Mouse (Mus musculus): ENCODE measurements around the gene Hdac9. TPM values are rescaled to one million over a fixed set of nuclear protein-coding genes. Genes with fewer than 3 reads are reported as not detected.

Gene Hdac9
- total and polyA plus RNA-seq, 3 experiments, result 0.03 to 0.19 TPM; not detected in 1

GRCm38 (mm10) chr12:34617836-34618235 lies 299.1 kb downstream of the Hdac9 start:
- no peaks in the 10 kb centered on the region for H3K9me3 ChIP-seq (replicated peaks; ENCODE audit: insufficient read depth, low read length)
- H3K9ac ChIP-seq (ENCODE audit: control insufficient read depth, low read depth, low read length, poor library complexity, severe bottlenecking), result no peak overlapping the region
- no peak for TF ChIP-seq UBTF (IDR thresholded peaks at IDR 0.05; ENCODE audit: borderline replicate concordance, insufficient read depth, low read depth, low read length)
- no peak for TF ChIP-seq CHD2 (IDR thresholded peaks at IDR 0.05; ENCODE audit: low read length)
- TF ChIP-seq EP300 (IDR thresholded peaks at IDR 0.05; ENCODE audit: low read depth in 1 of 2, low read length in 2 of 2), result no peak
- TF ChIP-seq USF2 (IDR thresholded peaks at IDR 0.05; ENCODE audit: borderline replicate concordance in 1 of 2, insufficient read depth in 1 of 2, low read depth in 1 of 2, low read length in 2 of 2), result no peak
- no peak for TF ChIP-seq HCFC1 (IDR thresholded peaks at IDR 0.05; ENCODE audit: low read depth, low read length)
- no peak for TF ChIP-seq ZKSCAN1 (IDR thresholded peaks at IDR 0.05; ENCODE audit: low read depth, low read length)
- TF ChIP-seq MAFK (IDR thresholded peaks at IDR 0.05; ENCODE audit: borderline replicate concordance, low read depth, low read length), result no peak
- TF ChIP-seq MYB (IDR thresholded peaks at IDR 0.05; ENCODE audit: low read depth, low read length), result no peak
- no peak for TF ChIP-seq POLR2AphosphoS5 (IDR thresholded peaks at IDR 0.05; ENCODE audit: borderline replicate concordance, low read depth, low read length)
- no peak for TF ChIP-seq TAL1 (IDR thresholded peaks at IDR 0.05; ENCODE audit: low read length)
- TF ChIP-seq ELF1 (IDR thresholded peaks at IDR 0.05; ENCODE audit: low read depth, low read length), result no peak
- TF ChIP-seq GABPA (IDR thresholded peaks at IDR 0.05; ENCODE audit: low read depth, low read length), result no peak
- no peak for TF ChIP-seq MYC (IDR thresholded peaks at IDR 0.05; ENCODE audit: low read depth, low read length)
- no peak for TF ChIP-seq KAT2A (conservative IDR thresholded peaks at IDR 0.05; ENCODE audit: low read depth, low read length)
- no peak for TF ChIP-seq POLR2AphosphoS2 (IDR thresholded peaks at IDR 0.05; ENCODE audit: low read length)
- no peak for TF ChIP-seq MEF2A (IDR thresholded peaks at IDR 0.05; ENCODE audit: extremely low read depth, insufficient replicate concordance, low read depth, low read length, poor library complexity, severe bottlenecking)
- TF ChIP-seq TBP (IDR thresholded peaks at IDR 0.05; ENCODE audit: low read depth, low read length), result no peak
- no peak for TF ChIP-seq ZC3H11A (IDR thresholded peaks at IDR 0.05; ENCODE audit: low read depth, low read length)
- no peaks in the 10 kb centered on the region for H3K4me1 ChIP-seq (ENCODE audit: control insufficient read depth in 1 of 2, insufficient read depth in 2 of 2, low read length in 2 of 2)
- DNase-seq (ENCODE audit: low read depth, low spot score), result no peak
- H3K79me2 ChIP-seq (ENCODE audit: control insufficient read depth, insufficient read depth, low read length, poor library complexity), result no peaks in the 10 kb centered on the region
- no peak overlapping the region for H3K4me3 ChIP-seq (ENCODE audit: control insufficient read depth in 1 of 2, insufficient read depth in 1 of 2, low read depth in 2 of 2, low read length in 2 of 2)
- no peaks in the 10 kb centered on the region for H3K36me3 ChIP-seq (ENCODE audit: control insufficient read depth in 1 of 2, insufficient read depth in 2 of 2, low read length in 2 of 2)
- no peaks in the 10 kb centered on the region for H3K27me3 ChIP-seq (ENCODE audit: control insufficient read depth in 1 of 2, insufficient read depth in 2 of 2, low read length in 2 of 2)
- no peak overlapping the region for H3K27ac ChIP-seq (ENCODE audit: control insufficient read depth, low read depth, low read length)

GRCm38 (mm10) chr12:34614796-34615195 lies 302.1 kb downstream of the Hdac9 start:
- TF ChIP-seq ETS1 (IDR thresholded peaks at IDR 0.05; ENCODE audit: low read depth, low read length) (no peak), EP300 (IDR thresholded peaks at IDR 0.05; ENCODE audit: low read depth in 1 of 2, low read length in 2 of 2) (no peak), TAL1 (IDR thresholded peaks at IDR 0.05; ENCODE audit: low read length) (no peak), POLR2A (IDR thresholded peaks at IDR 0.05; ENCODE audit: control insufficient read depth in 1 of 2, insufficient read depth in 1 of 2, low read depth in 1 of 2, low read length in 2 of 2, poor library complexity in 1 of 2) (no peak), NELFE (IDR thresholded peaks at IDR 0.05; ENCODE audit: low read depth, low read length) (no peak), MYB (IDR thresholded peaks at IDR 0.05; ENCODE audit: low read depth, low read length) (no peak), MAX (IDR thresholded peaks at IDR 0.05; ENCODE audit: low read length) (no peak), USF1 (IDR thresholded peaks at IDR 0.05; ENCODE audit: low read depth, low read length) (no peak)
- Histone ChIP-seq H3K4me1 (ENCODE audit: control insufficient read depth in 1 of 2, insufficient read depth in 2 of 2, low read length in 2 of 2) (no peaks in the 10 kb centered on the region), H3K36me3 (ENCODE audit: control insufficient read depth in 1 of 2, insufficient read depth in 2 of 2, low read length in 2 of 2) (no peaks in the 10 kb centered on the region), H3K9ac (ENCODE audit: control insufficient read depth, low read depth, low read length, poor library complexity, severe bottlenecking) (no peak overlapping the region), H3K4me3 (ENCODE audit: control insufficient read depth in 1 of 2, insufficient read depth in 1 of 2, low read depth in 2 of 2, low read length in 2 of 2) (no peak overlapping the region), H3K9me3 (replicated peaks; ENCODE audit: insufficient read depth, low read length) (no peaks in the 10 kb centered on the region), H3K79me2 (ENCODE audit: control insufficient read depth, insufficient read depth, low read length, poor library complexity) (no peaks in the 10 kb centered on the region), H3K27me3 (ENCODE audit: control insufficient read depth in 1 of 2, insufficient read depth in 2 of 2, low read length in 2 of 2) (no peaks in the 10 kb centered on the region), H3K27ac (ENCODE audit: control insufficient read depth, low read depth, low read length) (no peak overlapping the region)
- no peak for DNase-seq (ENCODE audit: low read depth, low spot score)
